Mouse (Mus musculus): ENCODE measurements around the gene Acer1. TPM values are rescaled to one million over a fixed set of nuclear protein-coding genes. Genes with fewer than 3 reads are reported as not detected.

Acer1 gene
- total RNA-seq, 2 experiments from 2014 or later = not detected

Other genes with a start within 250 kb of the Acer1 start
- 1 to 10 TPM; 1.6 to 3.4 TPM for gene Nrtn, start 224.6 kb downstream of the Acer1 start, total RNA-seq (2021)
- gene Dus3l, start 217.4 kb downstream of the Acer1 start, total RNA-seq (2021) = 10 to 100 TPM; 63.4 to 68.8 TPM
- 1 to 10 TPM in 1 of 2 experiments, under 1 TPM in 1; 0.99 to 1.2 TPM for gene Prr22, start 211.9 kb downstream of the Acer1 start, total RNA-seq (2021)
- gene Rfx2, start 151.1 kb downstream of the Acer1 start, total RNA-seq (2021) = 1 to 10 TPM; 4.8 to 5.7 TPM
- not detected for gene Acsbg2, start 107.7 kb downstream of the Acer1 start, total RNA-seq (2021)
- gene 1700061G19Rik, start 106.6 kb downstream of the Acer1 start, total RNA-seq (2021) = under 1 TPM in 1 of 2 experiments, not detected in 1; 0.15 TPM
- 10 to 100 TPM; 96.2 to 98.2 TPM for gene Mllt1, start 46.7 kb downstream of the Acer1 start, total RNA-seq (2021)
- gene Clpp, start 8.2 kb upstream of the Acer1 start, total RNA-seq (2021) = 10 to 100 TPM; 68.6 to 75.6 TPM
- 10 to 100 TPM; 25.8 to 27.6 TPM for gene Alkbh7, start 15.2 kb upstream of the Acer1 start, total RNA-seq (2021)
- not detected for gene Pspn, start 17.9 kb upstream of the Acer1 start, total RNA-seq (2021)
- gene Gtf2f1, start 29.2 kb upstream of the Acer1 start, total RNA-seq (2021) = 10 to 100 TPM; 67.3 to 68.6 TPM
- gene Gm17949, start 29.3 kb upstream of the Acer1 start, total RNA-seq (2021) = under 1 TPM; 0.37 to 0.38 TPM
- 100 to 1,000 TPM; 114 to 117 TPM for gene Khsrp, start 49.4 kb upstream of the Acer1 start, total RNA-seq (2021)
- not detected for gene Slc25a41, start 59.5 kb upstream of the Acer1 start, total RNA-seq (2021)
- gene Crb3, start 77.0 kb upstream of the Acer1 start, total RNA-seq (2021) = 1 to 10 TPM in 1 of 2 experiments, under 1 TPM in 1; 0.71 to 1.2 TPM
- gene Slc25a23, start 77.7 kb upstream of the Acer1 start, total RNA-seq (2021) = 100 to 1,000 TPM; 374 to 393 TPM
- 1 to 10 TPM; 1.1 to 1.4 TPM for gene Dennd1c, start 96.4 kb upstream of the Acer1 start, total RNA-seq (2021)
- 100 to 1,000 TPM; 515 to 565 TPM for gene Tubb4a, start 105.7 kb upstream of the Acer1 start, total RNA-seq (2021)
- 1 to 10 TPM; 1.0 to 1.2 TPM for gene Tnfsf9, start 123.2 kb upstream of the Acer1 start, total RNA-seq (2021)
- under 1 TPM in 1 of 2 experiments, not detected in 1; 0.40 TPM for gene Cd70, start 167.7 kb upstream of the Acer1 start, total RNA-seq (2021)
- not detected for gene Tnfsf14, start 212.1 kb upstream of the Acer1 start, total RNA-seq (2021)
- 1 to 10 TPM; 1.9 to 2.5 TPM for gene C3, start 246.0 kb upstream of the Acer1 start, total RNA-seq (2021)